21 mouse cellular contexts compared by ENCODE assay signal in the genomic region with DNA sequence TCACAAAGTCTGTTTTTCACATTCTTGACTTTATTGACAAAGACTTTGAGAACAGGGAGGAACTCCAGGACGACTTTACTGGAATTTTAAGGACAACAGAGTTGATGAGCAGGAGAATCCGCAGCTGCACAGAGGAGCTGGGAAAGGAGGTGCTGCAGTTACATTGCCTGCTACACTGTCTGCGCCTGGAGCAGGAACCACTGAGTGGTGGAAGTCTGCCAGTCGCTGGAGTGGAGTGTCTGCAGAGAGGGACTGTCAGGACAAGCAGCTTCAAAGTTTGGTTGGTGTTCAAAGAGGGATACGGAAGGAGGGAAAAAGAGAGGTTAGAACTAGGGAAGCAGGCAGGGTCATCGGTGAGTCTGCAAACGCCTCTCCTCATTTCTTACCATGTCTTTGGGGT. TPM values are rescaled to one million over a fixed set of nuclear protein-coding genes. Genes with fewer than 3 reads are reported as not detected.
DNase-seq lines count a peak whose midpoint lies in the region; ATAC-seq lines count a peak whose summit lies in the region.
"Had no signal": no experiment of that assay in that cellular context is flagged by ENCODE, and none has a peak within 500 bp of the region (broad histone marks: within the 10 kb centered on the region; RNA-seq: fewer than 3 reads in every experiment).

No protein-coding gene starts in this region.

- H3K9me3 ChIP-seq in heart, embryonic 13.5 days = no peaks in the 10 kb centered on the region
- H3K9me3 ChIP-seq in limb, embryonic 11.5 days (ENCODE audit: control insufficient read depth, low read length) = no peaks in the 10 kb centered on the region
- H3K9me3 ChIP-seq in limb, embryonic 10.5 days (replicated peaks) = no peaks in the 10 kb centered on the region
- H3K9me3 ChIP-seq: embryonic facial prominence, embryonic 15.5 days; forebrain, embryonic 10.5 days; heart, embryonic 15.5 days; hindbrain, embryonic 13.5 days had no signal

- no peak overlapping the region for H3K27ac ChIP-seq in heart, embryonic 13.5 days (replicated peaks)
- no peak overlapping the region for H3K27ac ChIP-seq in limb, embryonic 11.5 days (replicated peaks; ENCODE audit: low read depth, low read length)
- no peak overlapping the region for H3K27ac ChIP-seq in limb, embryonic 10.5 days
- H3K27ac ChIP-seq: embryonic facial prominence, embryonic 15.5 days; forebrain, embryonic 10.5 days; heart, embryonic 15.5 days; hindbrain, embryonic 13.5 days; hindbrain, postnatal 0 days had no signal

- 0 out of 2 replicates have a peak, but pooled peaks cover 6% of the 10 kb centered on the region for H3K27me3 ChIP-seq in heart, embryonic 13.5 days (replicated peaks)
- no peaks in the 10 kb centered on the region for H3K27me3 ChIP-seq in limb, embryonic 11.5 days (ENCODE audit: control insufficient read depth, insufficient read depth, low read length)
- H3K27me3 ChIP-seq in limb, embryonic 10.5 days (ENCODE audit: low read depth, poor library complexity, severe bottlenecking) = peaks cover 10% of the 10 kb centered on the region; the same call in 1 of the 2 replicates
- H3K27me3 ChIP-seq: heart, embryonic 15.5 days; hindbrain, embryonic 13.5 days; Patski had no signal

- peak; percentile 43 for DNase-seq in gastrocnemius, postnatal 10 days
- DNase-seq in gastrocnemius, adult 8-10 months (ENCODE audit: low spot score in 2 of 2) = no peak
- DNase-seq in heart, postnatal 10 days = no peak
- DNase-seq in limb, embryonic 11.5 days (ENCODE audit: low spot score) = peak; percentile 21
- DNase-seq in limb, embryonic 10.5 days (ENCODE audit: low spot score) = no peak
- DNase-seq in right cerebral cortex, postnatal 4 days = peak; percentile 30
- DNase-seq in right cerebral cortex, adult 18-20 months = no peak
- DNase-seq: adrenal gland, postnatal 14 days; cerebellum, adult 9-11 months; cerebellum, postnatal 36 days; kidney, adult 18-20 months had no signal

- no peak overlapping the region for H3K9ac ChIP-seq in heart, embryonic 13.5 days
- no peak overlapping the region for H3K9ac ChIP-seq in limb, embryonic 11.5 days (ENCODE audit: low read length)
- H3K9ac ChIP-seq: embryonic facial prominence, embryonic 15.5 days; heart, embryonic 15.5 days; hindbrain, embryonic 13.5 days had no signal

- 19% methylated on average over 7 of the region's 7 CpGs for WGBS in heart, embryonic 13.5 days
- 23% methylated on average over 7 of the region's 7 CpGs for WGBS in limb, embryonic 11.5 days
- WGBS in limb, embryonic 10.5 days = 28% methylated on average over 7 of the region's 7 CpGs

- peak overlapping the region; percentile 14; the same call in 1 of the 2 replicates for H3K4me2 ChIP-seq in heart, embryonic 13.5 days
- no peak overlapping the region for H3K4me2 ChIP-seq in limb, embryonic 11.5 days (ENCODE audit: low read depth, severe bottlenecking)
- H3K4me2 ChIP-seq: embryonic facial prominence, embryonic 15.5 days; heart, embryonic 15.5 days; hindbrain, embryonic 13.5 days had no signal

- intact Hi-C loops in heart, postnatal 10 days (cut with DNase I) = no loop called here

- no peak overlapping the region for H3K4me3 ChIP-seq in heart, embryonic 13.5 days
- H3K4me3 ChIP-seq in limb, embryonic 11.5 days (ENCODE audit: low read depth, low read length) = no peak overlapping the region
- no peak overlapping the region for H3K4me3 ChIP-seq in limb, embryonic 10.5 days
- H3K4me3 ChIP-seq: embryonic facial prominence, embryonic 15.5 days; erythroblast, embryonic 14.5 days; forebrain, embryonic 10.5 days; heart, embryonic 15.5 days; hindbrain, embryonic 13.5 days had no signal

- H3K4me1 ChIP-seq in heart, embryonic 13.5 days = peaks cover 4% of the 10 kb centered on the region; the same call in 1 of the 2 replicates
- no peaks in the 10 kb centered on the region for H3K4me1 ChIP-seq in limb, embryonic 11.5 days (ENCODE audit: control insufficient read depth, insufficient read depth, low read length)
- H3K4me1 ChIP-seq in limb, embryonic 10.5 days = no peaks in the 10 kb centered on the region
- H3K4me1 ChIP-seq: embryonic facial prominence, embryonic 15.5 days; forebrain, embryonic 10.5 days; heart, embryonic 15.5 days; hindbrain, embryonic 13.5 days had no signal

- no peak for ATAC-seq in heart, embryonic 13.5 days (ENCODE audit: extremely low read depth, insufficient number of reproducible peaks, low FRiP score, low TSS enrichment)
- no peak for ATAC-seq in limb, embryonic 11.5 days (ENCODE audit: insufficient number of reproducible peaks, low FRiP score, low TSS enrichment, low read depth)
- ATAC-seq: activated CD4-positive, CD25-positive, alpha-beta regulatory T cell, adult 4 months; forebrain, embryonic 14.5 days; hindbrain, postnatal 0 days; Patski had no signal

- H3K36me3 ChIP-seq in heart, embryonic 13.5 days = no peaks in the 10 kb centered on the region
- no peaks in the 10 kb centered on the region for H3K36me3 ChIP-seq in limb, embryonic 11.5 days (ENCODE audit: control insufficient read depth, insufficient read depth, low read length)
- H3K36me3 ChIP-seq in limb, embryonic 10.5 days = no peaks in the 10 kb centered on the region
- H3K36me3 ChIP-seq: embryonic facial prominence, embryonic 15.5 days; forebrain, embryonic 10.5 days; heart, embryonic 15.5 days; hindbrain, embryonic 13.5 days had no signal

RNA-seq across cellular contexts. Expression of gene Adcy1, which starts 23.6 kb away (rescaled TPM):
- total RNA-seq in gastrocnemius, postnatal 10 days (2021) = 1 to 10 TPM; 4.4 to 4.7 TPM
- under 1 TPM; 0.34 to 0.77 (median 0.61) TPM for total RNA-seq in gastrocnemius, adult 8-10 months (2022)
- polyA plus RNA-seq in heart, embryonic 13.5 days (2015; fragmentation: Nextera tagmentation; extraction: Ambion mirVana) = 0.51 and 0.87 TPM in 2 replicates
- total RNA-seq in heart, postnatal 10 days (2021) = 1 to 10 TPM in 1 of 2 experiments, under 1 TPM in 1; 0.79 to 1.7 TPM
- polyA plus RNA-seq in limb, embryonic 11.5 days (2014; fragmentation: Nextera tagmentation; extraction: Ambion mirVana) = 0.92 and 0.95 TPM in 2 replicates
- polyA plus RNA-seq in limb, embryonic 10.5 days (2016; fragmentation: Nextera tagmentation; extraction: Ambion mirVana) = 0.61 and 0.62 TPM in 2 replicates

Comparison
In these comparisons a context has a peak if more than half of its experiments do, and no peak if none do; other contexts are left out.
1. DNase-seq: peak in gastrocnemius, postnatal 10 days (single experiment), limb, embryonic 11.5 days (single experiment) and right cerebral cortex, postnatal 4 days (single experiment); none in gastrocnemius, adult 8-10 months (0 of 2), heart, postnatal 10 days (0 of 2), limb, embryonic 10.5 days (single experiment) and right cerebral cortex, adult 18-20 months (single experiment).